Mouse (Mus musculus) megakaryocyte, embryonic 14.5 days (primary cell): ENCODE data around the gene Mkrn1.

ENCODE experiments used
- FLI1 ChIP-seq: IDR thresholded peaks from 2 replicates; pipeline ENCODE4 v1.6.1; 2012; ENCODE audit warnings: low read length, inconsistent platforms, mixed read lengths
- GATA1 ChIP-seq: IDR thresholded peaks from 3 replicates; pipeline ENCODE4 v1.6.1; 2012; ENCODE audit warnings: mixed read lengths, low read length, inconsistent platforms, borderline replicate concordance

DNA sequence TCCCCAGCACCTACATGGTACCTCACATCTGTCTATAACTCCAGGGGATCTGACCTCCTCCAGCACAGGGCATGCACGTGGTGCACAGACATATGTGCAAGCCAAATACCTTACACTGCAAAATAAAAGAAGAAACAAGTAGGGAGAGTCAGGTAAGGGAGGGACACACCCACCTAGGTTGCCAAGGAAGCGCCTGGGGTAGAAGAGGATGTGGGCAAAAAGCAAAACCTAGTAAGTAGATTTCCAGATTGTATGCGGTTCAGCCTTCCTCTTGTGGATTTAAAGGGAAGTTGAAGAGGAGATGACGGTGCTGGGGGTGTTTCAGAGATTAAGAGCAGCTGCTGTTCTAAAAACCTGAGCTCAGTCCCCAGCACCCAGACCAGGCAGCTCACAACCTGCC is 41.0 kb downstream of the Mkrn1 start:
- TF ChIP-seq GATA1 (no peak), FLI1 (no peak)
